Mouse (Mus musculus) C2C12 (cell line): ENCODE measurements at regions not wholly inside any gene's neighbourhood (a gene's known extent, or its start where the extent isn't known, plus 50 kb on each side); places are given as distances from the start of the nearest gene placed in this dataset.

Experiments
- H3K27me3 ChIP-seq: one replicate; pipeline ENCODE4 v1.6.1; 2011; ENCODE audit not compliant: control insufficient read depth, insufficient read depth, insufficient read length
- H3K36me3 ChIP-seq: one replicate; pipeline ENCODE4 v1.6.1; 2011; ENCODE audit not compliant: control insufficient read depth, insufficient read depth
- H3K4me3 ChIP-seq: one replicate; pipeline ENCODE4 v1.5.1; 2011; ENCODE audit warnings: mild to moderate bottlenecking, control low read depth; ENCODE audit not compliant: poor library complexity, insufficient read depth, severe bottlenecking
- H3K79me2 ChIP-seq: one replicate; pipeline ENCODE4 v1.6.1; 2011; ENCODE audit not compliant: control insufficient read depth, insufficient read depth
- H3K79me3 ChIP-seq: one replicate; pipeline ENCODE4 v1.6.1; 2011; ENCODE audit warnings: low read depth, control low read depth
- H3ac ChIP-seq: one replicate; pipeline ENCODE3; 2011; ENCODE audit warnings: low read depth; ENCODE audit not compliant: control insufficient read depth, insufficient read length
- CEBPB ChIP-seq: IDR thresholded peaks from one replicate; pipeline ENCODE4 v1.6.1; 2011; ENCODE audit warnings: low read depth, mild to moderate bottlenecking, control low read depth, moderate library complexity
- CTCF ChIP-seq: IDR thresholded peaks from one replicate; pipeline ENCODE4 v1.5.1; 2011; ENCODE audit not compliant: control insufficient read depth, insufficient read depth, insufficient read length
- FOSL1 ChIP-seq: IDR thresholded peaks from one replicate; pipeline ENCODE4 v1.8.0; 2011; ENCODE audit warnings: mild to moderate bottlenecking, low read length; ENCODE audit not compliant: poor library complexity, insufficient read depth, severe bottlenecking
- MAX ChIP-seq: IDR thresholded peaks from one replicate; pipeline ENCODE4 v1.6.1; 2011; ENCODE audit warnings: mild to moderate bottlenecking, control low read depth
- MYOD1 ChIP-seq: IDR thresholded peaks from one replicate; pipeline ENCODE4 v1.6.1; 2011; ENCODE audit warnings: low read depth; ENCODE audit not compliant: control insufficient read depth, insufficient read length
- MYOG ChIP-seq: IDR thresholded peaks from one replicate; pipeline ENCODE4 v1.6.1; 2011; ENCODE audit not compliant: control insufficient read depth, insufficient read length; ENCODE audit errors: extremely low read depth
- USF1 ChIP-seq: IDR thresholded peaks from one replicate; pipeline ENCODE4 v1.6.1; 2011; ENCODE audit warnings: low read depth, mild to moderate bottlenecking, control low read depth, moderate library complexity

DNA sequence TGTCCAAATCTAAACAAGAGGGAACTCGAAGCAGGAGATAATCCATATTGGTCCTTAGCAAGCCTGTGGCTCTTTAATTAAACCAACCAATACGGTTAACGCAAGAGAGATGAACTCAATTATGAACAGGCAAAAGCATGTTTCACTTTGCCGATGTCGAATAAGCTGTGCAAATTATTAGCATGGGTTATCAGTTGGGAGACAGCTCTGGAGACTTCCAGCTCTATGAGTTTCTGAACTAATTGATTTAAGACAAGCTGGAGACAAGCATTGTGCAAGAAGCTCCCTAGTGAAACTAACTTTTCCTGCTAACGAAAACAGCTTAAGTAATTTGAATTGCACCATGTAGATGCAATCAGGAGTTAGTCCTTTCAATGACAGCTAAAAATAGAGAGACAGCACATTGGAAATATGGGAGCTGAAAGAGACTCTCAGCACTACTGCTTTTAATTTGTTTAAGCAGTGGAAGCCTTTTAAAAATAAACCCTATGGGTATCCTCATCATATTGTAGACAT is 78.8 kb upstream of the Gm47985 start:
- H3K79me3 ChIP-seq = no peaks in the 10 kb centered on the region
- H3K4me3 ChIP-seq = no peak overlapping the region
- no peaks in the 10 kb centered on the region for H3K27me3 ChIP-seq
- H3K79me2 ChIP-seq = no peaks in the 10 kb centered on the region
- no peak overlapping the region for H3ac ChIP-seq
- H3K36me3 ChIP-seq = no peaks in the 10 kb centered on the region
- TF ChIP-seq CEBPB (no peak), CTCF (no peak), FOSL1 (no peak), MYOG (no peak), MAX (no peak), USF1 (no peak), MYOD1 (no peak)

DNA sequence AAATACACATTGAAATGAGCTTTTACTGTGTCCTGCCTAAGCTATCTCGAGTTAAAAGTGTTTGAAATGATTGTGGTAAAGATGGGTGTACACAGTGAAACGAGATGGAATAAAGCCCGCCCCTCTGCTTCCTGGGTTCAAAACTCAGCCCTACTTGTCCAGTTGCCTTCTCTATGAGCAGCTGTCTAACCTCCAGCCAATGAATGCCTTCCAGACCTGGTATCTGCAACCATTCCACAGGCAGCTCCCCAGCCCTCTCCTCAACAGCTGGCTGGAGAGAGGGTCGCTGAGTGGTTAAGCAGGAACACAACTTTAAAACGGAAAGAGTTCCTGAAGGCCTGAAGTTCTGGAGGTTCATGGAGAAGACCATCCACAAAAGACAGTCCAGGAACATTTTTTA is 78.0 kb upstream of the Gm47985 start:
- no peaks in the 10 kb centered on the region for H3K36me3 ChIP-seq
- no peaks in the 10 kb centered on the region for H3K79me3 ChIP-seq
- no peaks in the 10 kb centered on the region for H3K27me3 ChIP-seq
- no peak overlapping the region for H3K4me3 ChIP-seq
- no peak for TF ChIP-seq MAX
- no peak for TF ChIP-seq FOSL1
- no peak for TF ChIP-seq CTCF
- TF ChIP-seq MYOG = no peak
- TF ChIP-seq CEBPB = no peak
- no peak for TF ChIP-seq USF1
- no peak for TF ChIP-seq MYOD1
- H3ac ChIP-seq = no peak overlapping the region
- H3K79me2 ChIP-seq = no peaks in the 10 kb centered on the region

DNA sequence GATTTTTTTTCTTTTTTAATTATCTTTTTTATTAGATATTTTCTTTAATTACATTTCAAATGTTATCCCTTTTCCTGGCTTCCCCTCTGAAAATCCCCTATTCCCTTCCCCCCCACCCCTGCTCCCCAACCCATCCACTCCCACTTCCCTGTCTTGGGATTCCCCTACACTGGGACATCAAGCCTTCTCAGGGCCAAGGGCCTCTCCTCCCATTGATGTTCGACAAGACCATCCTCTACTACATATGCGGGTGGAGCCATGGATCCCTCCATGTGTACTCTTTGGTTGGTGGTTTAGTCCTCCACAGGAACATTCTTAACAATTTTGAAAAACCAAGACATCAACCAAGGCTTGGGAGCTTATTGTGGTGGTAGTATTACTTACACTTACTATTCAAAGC is 77.5 kb upstream of the Gm47985 start:
- TF ChIP-seq MYOG = no peak
- TF ChIP-seq CEBPB = no peak
- no peak for TF ChIP-seq USF1
- no peak for TF ChIP-seq MYOD1
- TF ChIP-seq MAX = no peak
- TF ChIP-seq FOSL1 = no peak
- no peak for TF ChIP-seq CTCF

DNA sequence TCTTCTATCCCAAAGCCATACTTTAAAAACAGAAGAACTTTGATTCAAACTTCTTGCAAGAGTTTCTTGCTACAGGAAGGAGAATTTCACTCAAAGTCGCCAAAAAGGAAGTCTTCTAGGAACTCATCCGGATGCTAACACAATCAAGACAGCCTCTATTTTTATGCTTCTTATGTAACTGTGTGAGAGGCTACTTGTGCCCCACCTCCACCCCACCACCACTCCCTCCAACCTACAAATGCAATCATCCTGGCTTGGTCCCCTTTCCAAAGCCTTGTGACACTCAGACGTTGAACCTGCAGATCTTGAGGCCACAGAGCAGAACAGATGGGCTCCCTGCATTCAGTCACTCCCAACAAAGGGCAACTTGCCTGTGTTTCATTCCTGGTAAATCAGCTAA is 77.1 kb upstream of the Gm47985 start:
- no peaks in the 10 kb centered on the region for H3K36me3 ChIP-seq
- no peak overlapping the region for H3ac ChIP-seq
- H3K27me3 ChIP-seq = no peaks in the 10 kb centered on the region
- no peak for TF ChIP-seq MYOD1
- no peak for TF ChIP-seq USF1
- TF ChIP-seq FOSL1 = no peak
- TF ChIP-seq MAX = no peak
- TF ChIP-seq CTCF = no peak
- no peak for TF ChIP-seq CEBPB
- no peak for TF ChIP-seq MYOG
- no peak overlapping the region for H3K4me3 ChIP-seq
- no peaks in the 10 kb centered on the region for H3K79me3 ChIP-seq
- H3K79me2 ChIP-seq = no peaks in the 10 kb centered on the region

More for the DNA sequence above, 77.5 kb upstream of the Gm47985 start:
- Histone ChIP-seq H3K79me3 (no peaks in the 10 kb centered on the region), H3K27me3 (no peaks in the 10 kb centered on the region), H3K36me3 (no peaks in the 10 kb centered on the region), H3K4me3 (no peak overlapping the region), H3ac (no peak overlapping the region), H3K79me2 (no peaks in the 10 kb centered on the region)

DNA sequence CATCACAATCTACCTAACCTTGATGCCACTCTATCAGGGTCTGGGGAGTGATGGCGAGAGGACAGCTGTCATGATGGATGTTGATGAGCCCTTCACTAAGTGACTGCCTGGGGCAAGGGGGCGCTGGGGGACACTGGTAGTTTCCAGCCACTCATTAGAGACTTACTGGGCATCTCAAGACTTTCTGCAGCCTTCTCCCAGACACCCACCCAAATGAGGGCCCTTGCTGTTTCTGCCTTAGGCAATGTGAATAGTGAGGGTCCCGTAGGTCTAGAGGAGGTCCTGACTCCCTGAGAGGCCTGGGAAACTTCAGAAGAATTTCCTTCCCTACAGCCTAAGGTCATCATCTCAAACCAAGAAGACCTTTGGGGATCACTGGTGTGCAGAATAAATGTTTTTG is 74.9 kb upstream of the Gm47985 start:
- H3K27me3 ChIP-seq = no peaks in the 10 kb centered on the region
- TF ChIP-seq MYOD1 (no peak), FOSL1 (no peak), USF1 (no peak), MYOG (no peak), MAX (no peak), CEBPB (no peak), CTCF (no peak)
- no peaks in the 10 kb centered on the region for H3K79me2 ChIP-seq
- H3K36me3 ChIP-seq = no peaks in the 10 kb centered on the region
- H3K4me3 ChIP-seq = no peak overlapping the region
- H3ac ChIP-seq = no peak overlapping the region
- no peaks in the 10 kb centered on the region for H3K79me3 ChIP-seq

DNA sequence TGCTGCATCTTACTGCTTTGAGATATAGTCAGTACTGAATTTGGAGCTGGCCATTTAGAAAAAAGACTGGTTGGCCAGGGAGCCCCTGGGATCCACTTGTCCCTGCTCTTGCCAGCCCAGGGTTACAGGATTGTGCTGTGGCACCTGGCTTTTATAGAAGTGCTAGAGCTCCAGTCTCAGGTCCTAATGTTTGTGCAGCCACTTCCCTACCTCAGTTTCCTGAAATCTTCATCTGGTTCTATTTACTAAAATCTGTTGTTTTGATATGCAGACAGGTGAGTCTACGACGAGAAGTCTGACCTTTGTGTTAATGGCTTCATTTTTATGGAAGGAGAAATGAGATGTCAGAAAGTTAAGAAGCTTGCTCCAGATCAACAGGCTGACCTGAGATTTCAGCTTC is 73.0 kb upstream of the Gm47985 start:
- Histone ChIP-seq H3K36me3 (no peaks in the 10 kb centered on the region), H3K79me3 (no peaks in the 10 kb centered on the region), H3K79me2 (no peaks in the 10 kb centered on the region), H3K27me3 (no peaks in the 10 kb centered on the region), H3ac (no peak overlapping the region), H3K4me3 (no peak overlapping the region)
- no peak for TF ChIP-seq MYOG
- no peak for TF ChIP-seq MAX
- no peak for TF ChIP-seq CTCF
- no peak for TF ChIP-seq MYOD1
- TF ChIP-seq FOSL1 = no peak
- no peak for TF ChIP-seq CEBPB
- TF ChIP-seq USF1 = no peak
